Comparison of ENCODE assay signal across 19 mouse cellular contexts in genomic region chr4:83460106-83460505, GRCm38 (mm10). TPM values are rescaled to one million over a fixed set of nuclear protein-coding genes. Genes with fewer than 3 reads are reported as not detected.
DNase-seq lines count a peak whose midpoint lies in the region; ATAC-seq and TF ChIP-seq lines count a peak whose summit lies in the region.
"Had no signal": no experiment of that assay in that cellular context is flagged by ENCODE, and none has a peak within 500 bp of the region (broad histone marks: within the 10 kb centered on the region; RNA-seq: fewer than 3 reads in every experiment).

No protein-coding gene starts in this region.

- no peak overlapping the region for H3K27ac ChIP-seq in lung, postnatal 0 days (ENCODE audit: low read length)

- H3K9ac ChIP-seq in lung, postnatal 0 days (replicated peaks; ENCODE audit: low read depth): no peak overlapping the region

- no peaks in the 10 kb centered on the region for H3K4me1 ChIP-seq in lung, postnatal 0 days (ENCODE audit: insufficient read depth, low read depth, low read length)

- H3K4me2 ChIP-seq in lung, postnatal 0 days (replicated peaks; ENCODE audit: low read depth, low read length): no peak overlapping the region

- no peak for TF ChIP-seq CTCF in lung, postnatal 0 days (IDR thresholded peaks at IDR 0.05)

- peaks cover 23% of the 10 kb centered on the region; the same call in 1 of the 2 replicates for H3K36me3 ChIP-seq in lung, postnatal 0 days (ENCODE audit: insufficient read depth, low read length)

- peak; percentile 53; the same call in 1 of the 2 replicates for ATAC-seq in lung, postnatal 0 days
- ATAC-seq: activated CD4-positive, CD25-positive, alpha-beta regulatory T cell, adult 4 months; CD4-positive, CD25-positive, alpha-beta regulatory T cell, adult 4 months; Patski had no signal

- peak; percentile 82 for TF ChIP-seq EP300 in lung, postnatal 0 days (IDR thresholded peaks at IDR 0.05)

- no peak overlapping the region for H3K4me3 ChIP-seq in lung, postnatal 0 days (ENCODE audit: low read depth, low read length)

- WGBS in lung, postnatal 0 days: 70% methylated on average over 5 of the region's 5 CpGs

- peak; percentile 31 for DNase-seq in lung, postnatal 0 days (ENCODE audit: low spot score)
- no peak for DNase-seq in lung, adult 18-20 months
- DNase-seq in lung, postnatal 36 days: peak; percentile 10
- DNase-seq in lung, postnatal 14 days: no peak
- DNase-seq: adrenal gland, adult 2 months; adrenal gland, adult 8-10 months; adrenal gland, postnatal 10 days; adrenal gland, postnatal 14 days; adrenal gland, postnatal 25 days; adrenal gland, postnatal 36 days; B cell, adult 2 months; cerebellum, adult 11 months; cerebellum, adult 11-12 months; cerebellum, adult 18-20 months had no signal

- no peaks in the 10 kb centered on the region for H3K27me3 ChIP-seq in lung, postnatal 0 days (replicated peaks; ENCODE audit: insufficient read depth, low read length)
- H3K27me3 ChIP-seq: CH12.LX, Patski had no signal

- H3K9me3 ChIP-seq in lung, postnatal 0 days (ENCODE audit: low read length): no peaks in the 10 kb centered on the region
- H3K9me3 ChIP-seq: G1E had no signal

RNA-seq across cellular contexts. Expression of gene Psip1, which starts 26.2 kb away (rescaled TPM):
- 38.1 and 44.2 TPM in 2 replicates for polyA plus RNA-seq in lung, postnatal 0 days (2015; fragmentation: Nextera tagmentation; extraction: Ambion mirVana)

RNA-seq across cellular contexts. Expression of gene Snapc3, which starts 42.6 kb away (rescaled TPM):
- 21.5 and 24.5 TPM in 2 replicates for polyA plus RNA-seq in lung, postnatal 0 days (2015; fragmentation: Nextera tagmentation; extraction: Ambion mirVana)

Comparison
In these comparisons a context has a peak if more than half of its experiments do, and no peak if none do; other contexts are left out.
1. DNase-seq: peak in lung, postnatal 0 days (single experiment) and lung, postnatal 36 days (single experiment); none in lung, adult 18-20 months (0 of 2) and lung, postnatal 14 days (single experiment).